Mouse (Mus musculus): ENCODE measurements around the gene Pidd1. TPM values are rescaled to one million over a fixed set of nuclear protein-coding genes. Genes with fewer than 3 reads are reported as not detected.

Pidd1 gene
- polyA plus RNA-seq, 1 experiment from 2014 or later: 2.8 TPM

- Histone ChIP-seq H3K36me3 (ENCODE audit: control insufficient read depth, insufficient read depth, low read length) (peaks cover 21% of the 10 kb centered on the region), H3K4me2 (ENCODE audit: low read length) (peak overlapping the region; percentile 81), H3K27ac (ENCODE audit: low read depth, low read length) (peak overlapping the region; percentile 86), H3K27me3 (replicated peaks; ENCODE audit: control insufficient read depth, insufficient read depth, low read length) (peaks cover 27% of the 10 kb centered on the region), H3K9me3 (ENCODE audit: control insufficient read depth, low read length) (no peaks in the 10 kb centered on the region), H3K4me3 (ENCODE audit: low read length) (peak overlapping the region; percentile 72), H3K9ac (ENCODE audit: low read depth, low read length) (peak overlapping the region; percentile 89), H3K4me1 (ENCODE audit: control insufficient read depth, insufficient read depth, low read depth, low read length) (peaks cover 44% of the 10 kb centered on the region)
- peak; percentile 76 for ATAC-seq
- WGBS: 12% methylated on average over 8 of the region's 8 CpGs
Observed at GRCm38 (mm10) chr7:141468522-141469211, 24.8 kb upstream of the Pidd1 start.

GRCm38 (mm10) chr7:141468164-141468521 is 24.3 kb upstream of the Pidd1 start:
- Histone ChIP-seq H3K9ac (ENCODE audit: low read depth, low read length) (peak overlapping the region; percentile 89), H3K27me3 (replicated peaks; ENCODE audit: control insufficient read depth, insufficient read depth, low read length) (peaks cover 32% of the 10 kb centered on the region), H3K36me3 (ENCODE audit: control insufficient read depth, insufficient read depth, low read length) (peaks cover 21% of the 10 kb centered on the region), H3K4me2 (ENCODE audit: low read length) (peak overlapping the region; percentile 81), H3K27ac (ENCODE audit: low read depth, low read length) (peak overlapping the region; percentile 86), H3K4me1 (ENCODE audit: control insufficient read depth, insufficient read depth, low read depth, low read length) (peaks cover 39% of the 10 kb centered on the region), H3K9me3 (ENCODE audit: control insufficient read depth, low read length) (no peaks in the 10 kb centered on the region), H3K4me3 (ENCODE audit: low read length) (peak overlapping the region; percentile 72)
- peak; percentile 10; the same call in 1 of the 2 replicates for ATAC-seq
- WGBS: 25% methylated on average over 5 of the region's 5 CpGs

GRCm38 (mm10) chr7:141467230-141468030 is 23.6 kb upstream of the Pidd1 start, which contains the start of gene Cd151:
TSS of gene Cd151 (plus strand) at chr7:141467392.
- Histone ChIP-seq H3K27ac (ENCODE audit: low read depth, low read length) (peak within 1 kb of the TSS; percentile 86), H3K4me2 (ENCODE audit: low read length) (peak within 1 kb of the TSS; percentile 81), H3K9me3 (ENCODE audit: control insufficient read depth, low read length) (no peaks in the 10 kb centered on the region), H3K4me1 (ENCODE audit: control insufficient read depth, insufficient read depth, low read depth, low read length) (peaks cover 39% of the 10 kb centered on the region), H3K4me3 (ENCODE audit: low read length) (peak within 1 kb of the TSS; percentile 72), H3K9ac (ENCODE audit: low read depth, low read length) (peak within 1 kb of the TSS; percentile 89), H3K27me3 (replicated peaks; ENCODE audit: control insufficient read depth, insufficient read depth, low read length) (peaks cover 38% of the 10 kb centered on the region), H3K36me3 (ENCODE audit: control insufficient read depth, insufficient read depth, low read length) (peaks cover 16% of the 10 kb centered on the region)
- whole genome bisulfite sequencing: under 1% methylated on average over 49 of the region's 52 CpGs
- peak; percentile 57 for ATAC-seq

- 63% methylated on average over 10 of the region's 10 CpGs for whole genome bisulfite sequencing
- no peak for ATAC-seq
- Histone ChIP-seq H3K9ac (ENCODE audit: low read depth, low read length) (peak overlapping the region; percentile 89), H3K4me1 (ENCODE audit: control insufficient read depth, insufficient read depth, low read depth, low read length) (peaks cover 44% of the 10 kb centered on the region), H3K36me3 (ENCODE audit: control insufficient read depth, insufficient read depth, low read length) (peaks cover 12% of the 10 kb centered on the region), H3K27me3 (replicated peaks; ENCODE audit: control insufficient read depth, insufficient read depth, low read length) (peaks cover 46% of the 10 kb centered on the region), H3K9me3 (ENCODE audit: control insufficient read depth, low read length) (no peaks in the 10 kb centered on the region), H3K4me2 (ENCODE audit: low read length) (peak overlapping the region; percentile 81), H3K4me3 (ENCODE audit: low read length) (peak overlapping the region; percentile 72), H3K27ac (ENCODE audit: low read depth, low read length) (no peak overlapping the region)
Observed at GRCm38 (mm10) chr7:141466607-141467148, 22.9 kb upstream of the Pidd1 start.

GRCm38 (mm10) chr7:141466045-141466394 is 22.2 kb upstream of the Pidd1 start:
- Histone ChIP-seq H3K4me2 (ENCODE audit: low read length) (no peak overlapping the region), H3K9me3 (ENCODE audit: control insufficient read depth, low read length) (no peaks in the 10 kb centered on the region), H3K9ac (ENCODE audit: low read depth, low read length) (no peak overlapping the region), H3K4me3 (ENCODE audit: low read length) (no peak overlapping the region), H3K36me3 (ENCODE audit: control insufficient read depth, insufficient read depth, low read length) (peaks cover 9% of the 10 kb centered on the region), H3K4me1 (ENCODE audit: control insufficient read depth, insufficient read depth, low read depth, low read length) (peaks cover 47% of the 10 kb centered on the region), H3K27me3 (replicated peaks; ENCODE audit: control insufficient read depth, insufficient read depth, low read length) (peaks cover 51% of the 10 kb centered on the region), H3K27ac (ENCODE audit: low read depth, low read length) (no peak overlapping the region)
- no peak for ATAC-seq
- 77% methylated on average over 7 of the region's 7 CpGs for WGBS

- Histone ChIP-seq H3K36me3 (ENCODE audit: control insufficient read depth, insufficient read depth, low read length) (peaks cover 6% of the 10 kb centered on the region), H3K4me1 (ENCODE audit: control insufficient read depth, insufficient read depth, low read depth, low read length) (peaks cover 47% of the 10 kb centered on the region), H3K27me3 (replicated peaks; ENCODE audit: control insufficient read depth, insufficient read depth, low read length) (peaks cover 55% of the 10 kb centered on the region), H3K4me3 (ENCODE audit: low read length) (no peak overlapping the region; the same call in 1 of the 2 replicates), H3K4me2 (ENCODE audit: low read length) (no peak overlapping the region), H3K27ac (ENCODE audit: low read depth, low read length) (no peak overlapping the region), H3K9me3 (ENCODE audit: control insufficient read depth, low read length) (no peaks in the 10 kb centered on the region), H3K9ac (ENCODE audit: low read depth, low read length) (no peak overlapping the region; the same call in 1 of the 2 replicates)
- WGBS: 51% methylated on average over 8 of the region's 10 CpGs
- ATAC-seq: no peak
Observed at GRCm38 (mm10) chr7:141465388-141466044, 21.7 kb upstream of the Pidd1 start.

GRCm38 (mm10) chr7:141464603-141465201 is 20.9 kb upstream of the Pidd1 start:
- Histone ChIP-seq H3K9me3 (ENCODE audit: control insufficient read depth, low read length) (no peaks in the 10 kb centered on the region), H3K27me3 (replicated peaks; ENCODE audit: control insufficient read depth, insufficient read depth, low read length) (peaks cover 58% of the 10 kb centered on the region), H3K9ac (ENCODE audit: low read depth, low read length) (peak overlapping the region; percentile 18), H3K27ac (ENCODE audit: low read depth, low read length) (no peak overlapping the region), H3K4me3 (ENCODE audit: low read length) (peak overlapping the region; percentile 16), H3K4me1 (ENCODE audit: control insufficient read depth, insufficient read depth, low read depth, low read length) (peaks cover 42% of the 10 kb centered on the region), H3K4me2 (ENCODE audit: low read length) (peak overlapping the region; percentile 34), H3K36me3 (ENCODE audit: control insufficient read depth, insufficient read depth, low read length) (peaks cover 3% of the 10 kb centered on the region; the same call in 1 of the 2 replicates)
- 8% methylated on average over 38 of the region's 38 CpGs for WGBS
- no peak for ATAC-seq

GRCm38 (mm10) chr7:141463824-141464602 is 20.2 kb upstream of the Pidd1 start:
- Histone ChIP-seq H3K9ac (ENCODE audit: low read depth, low read length) (no peak overlapping the region), H3K4me3 (ENCODE audit: low read length) (peak overlapping the region; percentile 13), H3K4me1 (ENCODE audit: control insufficient read depth, insufficient read depth, low read depth, low read length) (peaks cover 35% of the 10 kb centered on the region), H3K9me3 (ENCODE audit: control insufficient read depth, low read length) (no peaks in the 10 kb centered on the region), H3K27ac (ENCODE audit: low read depth, low read length) (no peak overlapping the region), H3K4me2 (ENCODE audit: low read length) (peak overlapping the region; percentile 34), H3K36me3 (ENCODE audit: control insufficient read depth, insufficient read depth, low read length) (peaks cover 3% of the 10 kb centered on the region; the same call in 1 of the 2 replicates), H3K27me3 (replicated peaks; ENCODE audit: control insufficient read depth, insufficient read depth, low read length) (peaks cover 58% of the 10 kb centered on the region)
- WGBS: 22% methylated on average over 12 of the region's 12 CpGs
- ATAC-seq: no peak

Data from hindbrain, embryonic 16.5 days (tissue).